Mouse (Mus musculus) left cerebral cortex, postnatal 10 days (tissue): ENCODE measurements at regions not wholly inside any gene's neighbourhood (a gene's known extent, or its start where the extent isn't known, plus 50 kb on each side); places are given as distances from the start of the nearest gene placed in this dataset.
A peak's percentile ranks its signal among the peaks of the same experiment; 100 is the strongest.

Experiments
- DNase-seq, 2 experiments: peaks; one replicate each; pipeline ENCODE4 v3.0.0; 2021 to 2022; ENCODE audit warnings: low spot score in 2 of 2, mixed read lengths in 1 of 2; ENCODE audit errors: extremely low spot score in 1 of 2
- intact Hi-C: fragments of 180-260 bp; cut with DNase I; formaldehyde crosslinking; loops from one replicate; pipeline ENCODE4 v1.15.1; 2025

DNA sequence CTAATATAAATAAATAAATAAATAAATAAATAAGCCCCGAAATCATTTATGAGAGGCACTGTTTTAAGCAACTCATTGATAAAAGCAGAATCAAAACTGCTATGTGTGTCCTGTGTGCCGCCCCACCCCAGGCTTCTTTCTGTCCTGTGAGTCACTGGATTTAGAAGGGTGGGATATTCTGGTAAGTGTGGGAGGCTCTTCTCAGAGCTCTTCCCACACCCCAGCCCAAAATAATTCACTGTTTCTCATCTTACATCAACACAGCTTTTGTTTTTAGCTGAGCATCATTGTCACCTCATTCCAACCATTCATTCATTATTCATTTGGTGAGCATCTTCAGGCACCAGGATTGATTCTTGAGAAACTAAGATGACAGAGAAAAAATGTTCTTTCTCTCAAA lies 118.4 kb downstream of the Barx2 start:
- intact Hi-C loops: no loop called here
- DNase-seq: peak in 1 of 2 experiments; percentile 4

DNA sequence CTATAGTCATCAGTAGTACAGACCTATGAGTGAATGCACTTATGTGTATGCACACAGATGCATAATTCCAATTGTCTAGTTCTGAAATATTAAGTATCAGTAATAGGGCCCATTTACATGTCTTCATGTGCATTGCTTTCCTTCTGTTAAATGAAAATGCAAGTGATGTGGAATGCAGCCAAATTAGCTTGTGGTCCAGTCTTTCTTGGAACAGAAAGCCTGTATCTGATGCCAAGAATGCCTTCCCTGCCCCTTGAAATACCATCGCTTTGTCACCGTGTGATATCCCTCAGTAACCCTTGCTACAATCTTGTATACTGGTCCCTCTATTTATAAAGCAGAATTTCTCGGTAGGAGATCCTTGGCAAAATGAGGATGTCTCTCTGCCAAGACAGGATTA lies 137.3 kb downstream of the Barx2 start:
- DNase-seq: no peak
- intact Hi-C loops: no loop called here

DNA sequence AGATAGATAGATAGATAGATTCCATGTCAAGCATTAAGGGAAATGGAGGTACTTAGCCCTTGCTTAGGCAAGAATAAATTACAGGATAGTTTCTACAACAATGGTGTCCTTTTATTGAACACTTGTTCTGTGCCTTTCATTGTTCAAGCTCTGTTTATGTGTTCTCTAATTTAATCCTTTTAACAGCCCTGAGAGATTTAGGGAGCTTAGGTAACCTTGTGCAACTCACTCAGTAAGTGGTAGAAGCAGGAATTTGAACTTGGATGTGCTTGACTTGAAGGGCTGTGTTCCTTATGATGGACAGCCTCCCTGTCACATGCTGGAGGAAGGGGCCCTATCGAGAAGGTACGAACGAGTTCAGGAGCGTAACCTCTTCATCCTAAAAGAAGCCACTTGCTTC lies 147.9 kb downstream of the Barx2 start:
- intact Hi-C loops: loop anchor here (10.0 kb wide), 1 partner anchor 149 kb away; the partner anchor contains the start of gene Barx2
- DNase-seq: no peak

DNA sequence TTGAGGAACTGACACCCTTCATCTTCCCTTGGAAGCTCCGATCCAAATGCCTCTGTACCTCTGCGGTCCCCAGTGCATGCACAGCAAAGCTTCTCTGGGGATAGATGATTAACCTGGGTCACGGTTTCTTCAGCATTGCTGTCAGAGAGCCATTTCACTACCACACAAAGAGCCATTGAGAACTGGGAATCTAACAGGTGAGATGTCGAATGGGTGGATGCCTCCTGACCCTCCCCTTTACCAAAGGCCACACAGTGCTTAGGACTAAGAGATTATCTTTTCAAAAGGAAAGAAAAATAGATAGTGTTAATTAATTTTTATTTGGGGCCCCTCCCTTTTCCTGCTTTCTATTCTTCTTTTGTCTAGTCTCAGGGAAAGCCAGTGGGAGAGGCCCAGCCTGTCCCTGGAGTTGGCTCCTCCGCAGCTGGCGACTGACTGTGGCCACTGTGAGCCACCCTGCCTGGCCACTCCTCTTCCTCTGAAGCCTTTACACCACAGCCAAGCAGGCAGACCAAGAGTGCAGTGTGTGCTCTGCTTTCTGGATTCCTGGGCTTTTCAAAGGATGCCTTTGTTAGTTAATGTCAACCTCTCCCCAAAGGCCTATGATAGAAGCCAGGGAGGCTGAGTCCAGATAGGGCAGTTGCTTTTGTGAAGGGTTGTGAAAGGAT lies 155.2 kb downstream of the Barx2 start:
- intact Hi-C loops: no loop called here
- peak in 1 of 2 experiments; percentile 23 for DNase-seq

DNA sequence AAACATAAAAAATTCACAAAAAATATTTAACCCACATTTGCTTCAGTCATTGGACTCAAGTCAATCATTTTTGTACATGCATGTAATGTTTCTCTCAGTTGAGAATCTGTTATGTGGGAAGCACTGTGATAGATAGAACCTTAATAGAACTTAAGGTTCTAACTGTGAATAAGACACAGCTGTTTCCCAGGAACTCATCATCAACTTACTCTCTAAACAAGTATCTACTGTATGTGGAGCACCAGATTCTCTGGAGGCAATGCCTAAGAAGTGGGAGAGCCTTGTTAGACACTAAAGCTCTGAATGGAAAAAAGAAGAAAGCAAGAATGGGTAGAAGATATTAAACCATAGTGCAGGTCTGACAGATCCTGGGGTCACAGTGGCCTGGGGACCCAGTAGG lies 182.8 kb downstream of the Barx2 start:
- no peak for DNase-seq

DNA sequence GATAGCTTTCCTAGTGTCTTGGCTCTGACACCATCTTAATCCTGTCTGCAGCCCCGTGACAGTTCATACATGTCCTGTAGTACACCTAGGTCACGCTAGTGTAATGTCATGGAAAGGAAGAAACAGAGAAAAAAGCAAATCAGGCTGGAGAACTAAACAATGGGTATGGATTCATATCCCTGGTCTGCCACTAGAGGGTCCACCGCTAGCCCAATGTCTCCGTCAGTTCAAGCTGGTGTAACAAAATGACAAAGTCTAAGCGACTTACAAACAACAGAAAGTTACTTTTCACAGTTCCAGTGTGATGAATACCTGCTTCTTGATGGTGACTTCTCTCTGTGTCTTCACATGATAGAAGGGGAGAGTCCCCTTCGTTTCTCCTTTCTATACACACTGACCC lies 194.0 kb downstream of the Barx2 start:
- intact Hi-C loops: no loop called here
- no peak for DNase-seq

More for the DNA sequence above, 182.8 kb downstream of the Barx2 start:
- intact Hi-C loops: no loop called here

DNA sequence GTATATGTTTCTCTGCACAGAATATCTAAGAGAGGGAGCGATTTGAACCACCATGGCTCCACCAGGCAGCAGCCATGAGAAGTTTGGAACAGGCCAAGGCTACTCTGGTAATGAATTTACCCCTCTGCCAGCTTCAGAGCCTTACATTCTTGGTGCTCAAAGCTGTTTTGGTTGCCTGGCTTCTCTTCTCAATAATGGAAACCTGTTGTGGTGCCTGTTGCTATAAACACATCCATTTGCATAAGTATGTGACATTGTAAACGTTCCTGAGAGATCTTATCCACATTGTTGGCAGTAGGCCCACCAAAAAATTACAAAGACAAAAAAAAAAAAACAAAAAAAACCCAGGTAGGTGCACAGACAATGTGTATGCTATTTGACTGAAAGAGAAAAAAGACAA lies 203.2 kb downstream of the Barx2 start:
- DNase-seq: no peak
- intact Hi-C loops: no loop called here

DNA sequence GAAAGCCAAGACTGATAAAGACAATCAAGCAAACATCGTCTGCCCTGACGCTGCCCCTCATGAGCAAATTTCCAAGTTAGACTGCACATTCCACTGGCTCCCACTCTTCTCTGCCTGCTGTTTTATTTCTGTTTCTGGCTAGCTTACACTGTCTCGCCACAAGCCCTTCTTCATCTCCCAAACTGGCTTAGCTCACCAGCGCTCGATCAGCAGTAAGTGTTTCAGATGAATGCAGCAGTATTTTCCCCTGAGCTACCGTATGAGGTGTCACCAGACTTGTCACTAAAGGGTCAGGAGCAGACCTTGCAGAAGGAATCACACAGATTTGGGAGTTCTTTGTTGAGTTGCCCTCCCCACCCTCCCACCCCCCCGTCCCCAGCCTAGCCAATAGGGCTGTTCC lies 206.6 kb downstream of the Barx2 start:
- no peak for DNase-seq

DNA sequence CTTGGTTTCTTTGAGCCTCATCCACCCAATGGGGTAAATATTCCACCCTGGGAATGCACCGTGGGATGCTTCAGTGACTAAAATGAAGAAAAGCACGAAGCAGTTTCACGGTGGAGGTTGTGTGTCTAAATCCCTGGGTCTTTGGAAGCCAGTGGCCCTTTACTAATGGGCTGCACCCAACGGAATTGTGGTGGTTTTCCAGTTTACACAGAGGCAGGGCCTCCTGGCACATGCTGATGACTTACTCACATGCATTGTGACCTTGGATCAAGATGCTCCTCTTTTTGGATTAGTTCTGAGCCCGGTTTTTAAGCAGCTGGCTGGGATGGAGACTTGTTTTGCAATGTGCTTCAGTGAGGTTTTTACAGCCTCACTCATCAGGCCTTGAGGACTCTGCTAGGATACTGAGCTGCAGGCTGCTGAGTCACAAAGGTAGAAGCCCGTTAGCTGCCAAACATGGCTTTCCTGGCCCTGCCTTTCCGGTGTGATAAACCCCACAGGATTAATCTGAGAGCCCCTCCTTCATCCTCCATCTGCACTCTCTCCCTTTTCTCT lies 222.3 kb downstream of the Barx2 start:
- intact Hi-C loops: no loop called here
- no peak for DNase-seq

More for the DNA sequence above, 206.6 kb downstream of the Barx2 start:
- intact Hi-C loops: no loop called here

DNA sequence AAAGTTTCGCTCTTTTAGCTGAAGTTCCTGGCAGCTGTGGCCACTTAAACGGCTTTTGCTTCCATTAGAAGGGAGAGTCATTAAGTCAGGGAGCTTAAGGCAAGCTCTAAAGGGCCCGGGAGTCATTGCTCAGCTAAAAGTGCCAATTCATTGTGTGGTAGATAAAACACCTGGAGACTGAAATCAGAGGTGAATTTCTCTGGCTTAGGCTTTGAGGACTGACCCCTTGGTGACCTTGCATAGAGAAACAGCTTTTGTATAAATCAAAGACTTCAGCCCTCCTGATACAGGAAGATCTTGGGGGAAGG lies 224.1 kb upstream of the Tmem45b start:
- intact Hi-C loops: no loop called here
- no peak for DNase-seq

DNA sequence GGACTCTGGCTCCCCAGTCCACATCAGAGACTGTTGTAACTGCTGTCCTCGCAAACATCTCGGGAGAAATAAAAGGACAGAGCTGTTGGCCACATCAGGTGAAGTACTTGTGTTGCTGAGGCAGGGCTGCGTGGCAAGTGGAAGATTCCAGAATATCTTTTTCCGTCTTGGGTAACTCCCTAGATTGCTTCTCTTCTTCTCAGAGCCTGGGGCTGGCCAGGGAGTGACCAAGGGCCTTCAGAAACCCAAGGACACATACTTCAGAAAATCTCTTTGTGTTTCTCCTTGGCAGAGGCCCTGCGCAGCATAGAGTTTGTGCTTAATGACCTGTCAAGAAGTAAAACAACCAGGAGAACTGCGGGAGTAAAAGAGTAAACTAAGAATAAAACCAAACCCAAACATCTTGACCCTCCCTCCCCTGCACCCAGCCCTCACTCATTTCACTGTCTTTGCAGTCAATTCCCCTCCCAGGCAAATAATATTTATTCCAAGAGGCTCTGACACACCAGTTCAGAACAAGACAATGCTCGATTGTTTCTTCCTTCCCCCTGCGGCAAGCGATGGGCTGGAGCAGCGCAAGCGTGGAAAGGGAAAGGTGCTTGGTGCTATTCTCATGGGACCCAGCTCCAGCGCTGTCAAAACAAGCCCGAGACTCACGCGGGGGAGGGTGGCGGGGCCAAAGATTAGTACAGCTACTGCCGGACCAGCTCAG lies 223.6 kb upstream of the Tmem45b start:
- intact Hi-C loops: no loop called here

DNA sequence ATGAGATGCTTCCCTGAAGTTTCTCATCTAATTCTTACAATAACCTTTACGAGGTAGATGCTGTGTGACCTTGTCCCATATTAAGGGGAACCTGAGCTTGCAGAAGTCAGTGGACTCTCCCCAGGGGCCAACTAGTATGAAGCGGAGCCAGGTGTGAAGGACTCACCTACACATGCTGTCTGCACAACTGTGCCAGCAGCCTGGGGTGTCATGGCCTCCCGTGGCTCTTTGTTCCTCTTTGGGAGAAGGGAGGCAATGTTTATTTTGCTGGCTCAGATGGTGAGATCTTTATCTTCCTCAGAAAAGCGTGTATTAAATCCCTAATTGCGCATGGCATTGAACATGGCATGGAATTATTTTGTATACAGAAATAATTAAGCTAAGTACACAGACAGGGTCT lies 222.2 kb upstream of the Tmem45b start:
- DNase-seq: no peak
- intact Hi-C loops: no loop called here

More for the DNA sequence above, 223.6 kb upstream of the Tmem45b start:
- DNase-seq: no peak

DNA sequence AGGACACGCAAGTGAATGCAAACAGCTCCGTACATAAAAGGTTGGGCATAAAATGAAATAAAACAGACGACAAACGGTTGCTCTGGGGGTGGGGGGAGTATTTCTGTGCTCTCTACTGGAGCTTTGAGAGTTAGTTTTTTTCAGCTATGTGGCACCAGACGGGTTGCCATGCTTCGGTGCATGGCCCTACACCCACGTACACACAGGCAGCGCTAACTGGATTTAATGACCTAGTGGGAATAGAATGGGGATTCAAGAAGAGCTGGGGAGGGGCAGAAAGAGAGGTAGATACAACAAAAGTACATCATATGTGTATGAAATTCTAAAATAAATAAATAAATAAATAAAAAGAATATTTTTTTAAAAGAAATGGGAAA lies 220.5 kb upstream of the Tmem45b start:
- DNase-seq: no peak
- intact Hi-C loops: no loop called here

DNA sequence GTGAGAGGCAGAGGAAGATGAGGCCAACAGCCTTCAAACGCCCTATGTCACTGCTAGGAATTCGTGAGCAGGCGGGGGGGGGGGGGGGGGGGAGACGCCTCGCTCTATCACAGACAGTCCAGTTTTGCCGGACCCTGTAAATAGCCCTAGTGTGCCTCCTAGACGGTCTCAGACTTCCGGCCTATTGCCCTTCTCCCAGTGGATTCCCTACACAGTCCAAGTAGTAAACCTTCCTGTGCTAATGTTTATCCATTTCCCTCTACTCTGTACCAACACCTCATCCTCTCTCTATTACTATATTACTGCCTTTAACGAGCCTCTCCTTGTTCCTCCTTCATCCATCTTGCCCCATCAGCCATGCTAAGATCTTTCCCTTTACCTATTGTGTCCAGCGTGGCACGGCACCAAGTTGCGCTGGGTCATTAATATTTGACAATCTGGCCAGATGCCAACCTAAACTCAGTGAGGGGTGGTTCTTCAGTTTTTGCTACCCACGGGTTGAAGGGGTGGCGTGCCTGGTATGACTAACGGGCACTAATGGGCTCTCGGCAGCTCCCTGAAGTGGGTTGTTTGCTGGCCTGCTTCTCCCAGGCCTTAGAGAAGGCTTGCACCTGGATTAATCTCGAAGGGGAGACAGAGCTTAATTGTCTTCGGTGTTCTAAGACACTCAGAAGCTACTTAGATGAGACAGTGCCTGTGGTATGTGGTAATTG lies 220.0 kb upstream of the Tmem45b start:
- intact Hi-C loops: no loop called here
- DNase-seq: no peak

DNA sequence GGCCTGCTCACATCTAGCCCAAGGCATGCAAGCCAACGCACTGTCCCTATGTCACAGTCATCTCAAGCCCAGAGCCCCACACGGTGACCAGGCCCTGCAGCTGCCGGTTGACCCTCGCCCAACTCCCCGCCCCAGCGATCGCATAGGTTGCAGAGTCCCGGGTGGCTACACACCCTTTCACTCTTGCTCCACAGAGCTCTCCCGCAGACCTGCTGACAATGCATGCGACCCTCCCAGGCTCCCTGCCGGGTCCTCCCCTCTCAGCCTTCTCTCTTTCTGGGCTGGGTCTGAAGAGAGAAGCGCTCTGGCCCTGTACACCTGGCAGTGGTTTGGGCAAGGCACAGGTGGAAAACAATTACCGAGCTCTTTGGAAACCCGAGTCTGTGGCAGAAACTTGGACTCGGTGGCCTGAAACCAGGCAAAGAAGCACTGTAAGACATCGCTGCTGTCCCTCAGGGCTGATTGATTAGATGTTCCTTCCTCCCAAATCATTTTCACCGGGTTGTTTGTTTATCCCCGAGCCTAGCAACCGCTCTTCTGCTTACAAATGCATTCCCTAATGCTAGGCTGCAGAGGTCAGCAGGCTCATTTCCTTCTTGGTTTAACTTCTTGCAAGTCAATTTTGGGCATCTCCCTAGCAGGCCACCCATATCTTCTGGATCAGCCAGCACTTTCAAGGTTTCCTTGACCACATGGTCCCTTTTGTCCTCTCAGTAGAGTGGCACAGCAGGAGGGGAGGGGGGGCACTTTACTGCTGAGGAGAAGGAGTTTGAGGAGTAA lies 219.2 kb upstream of the Tmem45b start:
- intact Hi-C loops: no loop called here
- no peak for DNase-seq

DNA sequence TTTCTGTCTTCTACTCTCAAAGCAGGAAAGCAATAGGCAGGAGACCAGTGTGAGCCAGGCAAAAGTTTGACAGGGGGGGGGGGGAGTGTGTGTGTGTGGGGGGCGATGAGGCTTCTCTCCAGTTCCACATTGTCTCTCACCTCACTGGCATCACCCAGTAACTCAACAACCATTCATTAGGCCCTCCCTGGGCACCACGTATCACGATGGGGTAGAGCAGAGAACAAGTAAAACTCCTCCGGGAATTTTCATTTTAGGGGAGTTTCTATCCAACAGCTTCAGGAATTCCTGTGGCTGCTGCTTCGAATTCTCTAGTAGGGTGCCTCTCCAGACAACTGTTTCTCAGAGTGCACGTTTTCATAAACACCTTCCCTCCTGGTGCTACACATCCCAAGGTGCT lies 218.6 kb upstream of the Tmem45b start:
- DNase-seq: no peak
- intact Hi-C loops: no loop called here

DNA sequence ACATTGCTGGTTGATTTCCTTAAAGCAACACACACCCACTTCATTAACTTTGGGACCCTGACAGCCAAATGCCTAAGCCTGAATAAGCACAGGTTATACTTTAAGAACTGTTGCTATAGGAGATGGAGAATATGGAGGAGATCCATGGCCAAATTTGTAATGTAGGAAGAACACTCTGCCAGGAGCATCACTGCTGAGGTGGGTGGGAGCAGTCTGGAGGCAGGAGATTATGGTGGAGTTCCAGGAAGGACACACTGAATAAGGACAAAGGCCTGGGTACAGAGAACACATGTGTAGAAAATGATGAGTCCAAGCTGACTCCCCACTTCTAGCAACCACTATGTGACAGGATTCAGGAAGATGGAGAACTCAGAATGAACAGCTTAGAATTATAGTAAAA lies 212.9 kb upstream of the Tmem45b start:
- DNase-seq: no peak
- intact Hi-C loops: no loop called here

DNA sequence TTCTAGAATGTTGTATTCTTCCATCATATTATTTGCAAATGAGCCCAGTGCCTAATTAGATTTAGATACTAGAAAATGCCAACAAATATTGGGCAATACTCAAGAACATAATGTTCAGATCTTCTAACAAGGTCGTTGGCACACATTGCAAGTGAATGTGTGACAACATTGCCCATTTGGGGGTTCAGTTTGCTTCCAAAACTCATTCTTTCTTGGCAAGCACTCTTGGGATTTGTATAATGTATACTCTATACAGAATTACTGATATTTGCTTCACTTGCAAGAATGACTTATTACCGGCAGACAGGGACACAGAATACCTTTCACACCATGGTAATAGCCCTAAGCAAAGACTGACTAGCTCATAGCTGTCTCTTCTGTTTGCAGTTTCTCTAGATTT lies 194.8 kb upstream of the Tmem45b start:
- DNase-seq: no peak
- intact Hi-C loops: no loop called here

DNA sequence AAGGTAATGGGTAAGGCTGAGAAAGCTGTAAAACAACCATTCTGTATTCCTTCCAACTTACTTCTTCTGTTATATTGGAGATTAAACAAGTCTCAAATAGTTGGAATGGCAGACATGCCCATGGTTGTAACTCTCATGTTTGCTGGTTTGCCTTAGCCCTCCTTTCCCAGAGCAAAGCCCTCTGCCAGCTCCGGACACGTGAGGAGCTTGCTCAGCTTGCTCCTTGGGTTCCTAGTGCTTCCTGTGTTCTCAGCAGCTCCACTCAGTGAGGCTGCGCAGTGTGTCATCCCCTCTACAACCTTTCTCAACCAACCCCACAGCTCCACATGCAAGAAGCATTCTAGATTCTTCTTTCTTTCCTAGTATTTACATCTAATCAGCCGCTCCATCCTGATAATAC lies 193.3 kb upstream of the Tmem45b start:
- no peak for DNase-seq
- intact Hi-C loops: no loop called here
